Mouse (Mus musculus) ovary, adult 18-20 months (tissue): Measurements from ENCODE around the gene Nav2.

Experiments used
- DNase-seq: peaks from one replicate; pipeline ENCODE4 v3.0.0; 2022; ENCODE audit warnings: low spot score, mixed read lengths

Nav2 gene

GRCm38 (mm10) chr7:48891029-48891428 is 17.5 kb upstream of the Nav2 start:
- DNase-seq = no peak

GRCm38 (mm10) chr7:48893093-48893492 is 15.4 kb upstream of the Nav2 start:
- no peak for DNase-seq

- DNase-seq = no peak
Measured at GRCm38 (mm10) chr7:48894152-48894551, 14.4 kb upstream of the Nav2 start.

GRCm38 (mm10) chr7:48894763-48895162 is 13.8 kb upstream of the Nav2 start:
- no peak for DNase-seq

GRCm38 (mm10) chr7:48895475-48895874 is 13.0 kb upstream of the Nav2 start:
- no peak for DNase-seq

GRCm38 (mm10) chr7:48896051-48896450 is 12.5 kb upstream of the Nav2 start:
- DNase-seq = no peak

- DNase-seq = no peak
Measured at GRCm38 (mm10) chr7:48897539-48898163, 10.9 kb upstream of the Nav2 start.

GRCm38 (mm10) chr7:48898416-48898815 is 10.1 kb upstream of the Nav2 start:
- DNase-seq = no peak

GRCm38 (mm10) chr7:48900408-48901167 is 7.9 kb upstream of the Nav2 start:
- DNase-seq = no peak

GRCm38 (mm10) chr7:48902454-48902853 is 6.1 kb upstream of the Nav2 start:
- DNase-seq = no peak

GRCm38 (mm10) chr7:48909342-48909671 is 791 bp downstream of the Nav2 start:
- no peak for DNase-seq

GRCm38 (mm10) chr7:48910282-48910681 is 1.8 kb downstream of the Nav2 start:
- no peak for DNase-seq

GRCm38 (mm10) chr7:48911146-48911545 is 2.6 kb downstream of the Nav2 start:
- DNase-seq = no peak

GRCm38 (mm10) chr7:48914630-48915506 is 6.4 kb downstream of the Nav2 start:
- no peak for DNase-seq

GRCm38 (mm10) chr7:48917463-48917862 is 8.9 kb downstream of the Nav2 start:
- DNase-seq = no peak

- peak; percentile 4 for DNase-seq
Measured at GRCm38 (mm10) chr7:48917988-48918387, 9.5 kb downstream of the Nav2 start.

- DNase-seq = no peak
Measured at GRCm38 (mm10) chr7:48918389-48918788, 9.9 kb downstream of the Nav2 start.

- no peak for DNase-seq
Measured at GRCm38 (mm10) chr7:48923620-48924019, 15.1 kb downstream of the Nav2 start.

- DNase-seq = no peak
Measured at GRCm38 (mm10) chr7:48925214-48925613, 16.7 kb downstream of the Nav2 start.

GRCm38 (mm10) chr7:48928364-48928763 is 19.8 kb downstream of the Nav2 start:
- peak; percentile 34 for DNase-seq

GRCm38 (mm10) chr7:48930399-48930798 is 21.9 kb downstream of the Nav2 start:
- no peak for DNase-seq

GRCm38 (mm10) chr7:48932138-48932537 is 23.6 kb downstream of the Nav2 start:
- DNase-seq = no peak

- no peak for DNase-seq
Measured at GRCm38 (mm10) chr7:48934816-48935215, 26.3 kb downstream of the Nav2 start.
